Mouse (Mus musculus) lung, postnatal 14 days (tissue): Measurements from ENCODE around the gene Gcgr.
"Not testable (repeated sequence)": the region's sequence is repeated elsewhere in the genome, so short reads cannot be mapped to it uniquely, and the experiment has no call there.

Experiments used
- DNase-seq: peaks from one replicate; pipeline ENCODE4 v3.0.0; 2021

Gcgr gene

GRCm38 (mm10) chr11:120539285-120540014 lies 9.0 kb downstream of the Gcgr start:
- DNase-seq, result peak; percentile 44

GRCm38 (mm10) chr11:120541907-120542306 lies 11.4 kb downstream of the Gcgr start:
- DNase-seq, result peak; percentile 38

- no peak for DNase-seq
Observed at GRCm38 (mm10) chr11:120542376-120542775, 11.9 kb downstream of the Gcgr start.

DNA sequence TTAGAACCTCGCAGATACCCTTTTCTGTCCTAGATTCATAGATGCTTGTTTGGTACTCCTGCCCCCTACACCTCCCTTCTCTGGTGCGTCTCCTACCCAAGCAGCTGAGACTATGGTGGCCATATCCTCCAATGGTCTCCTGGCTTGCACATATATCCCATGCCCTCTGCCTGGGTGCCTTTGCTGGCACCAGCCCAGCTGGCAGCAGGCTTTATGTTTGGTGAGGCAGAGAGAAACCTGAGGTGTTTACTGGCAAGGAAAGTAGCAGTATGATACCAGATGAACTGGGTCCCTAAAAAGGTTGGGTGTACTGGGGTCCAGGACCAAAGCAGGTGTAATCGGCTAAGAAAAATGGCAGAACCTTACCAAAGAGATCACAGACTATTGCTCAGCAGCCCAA lies 15.5 kb downstream of the Gcgr start:
- DNase-seq, result no peak

DNA sequence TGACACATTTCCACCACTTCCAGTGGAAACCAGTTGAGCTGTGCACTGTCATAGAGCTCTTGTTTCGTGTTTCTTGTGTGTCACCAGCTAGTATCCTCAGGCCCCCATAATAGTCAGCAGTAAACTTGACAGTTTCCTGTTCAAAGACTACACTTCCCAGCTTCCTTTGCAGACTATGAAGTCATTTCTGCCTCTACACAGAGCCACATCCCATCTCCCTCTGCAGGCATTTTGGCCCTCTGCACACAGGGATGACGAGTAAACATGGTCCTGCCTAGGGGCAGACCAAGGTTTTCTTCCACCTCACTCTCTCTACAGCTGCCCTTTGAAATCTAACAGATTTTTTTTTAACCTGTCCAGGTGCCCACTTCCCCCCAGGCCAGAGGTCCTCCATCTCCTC lies 17.0 kb downstream of the Gcgr start:
- DNase-seq, result no peak

DNA sequence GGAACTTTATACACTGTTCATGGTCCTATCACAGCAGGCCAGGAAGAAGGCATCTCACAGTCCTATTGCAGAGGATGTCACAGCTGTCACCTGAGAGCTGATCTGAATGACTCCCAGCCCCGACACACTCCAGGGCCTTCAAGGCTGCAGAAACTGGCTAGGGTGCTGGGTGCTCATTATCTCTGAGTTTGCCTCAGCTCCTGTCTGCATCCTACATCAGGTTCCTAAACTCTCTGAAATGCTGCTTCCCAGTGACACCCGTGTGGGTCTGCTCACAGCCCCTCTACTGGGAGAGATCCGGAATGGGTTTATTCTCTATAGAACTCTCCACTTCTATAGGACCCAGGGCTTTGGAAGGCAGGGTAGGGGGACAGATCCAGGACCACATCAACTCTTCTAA lies 17.7 kb downstream of the Gcgr start:
- no peak for DNase-seq

DNA sequence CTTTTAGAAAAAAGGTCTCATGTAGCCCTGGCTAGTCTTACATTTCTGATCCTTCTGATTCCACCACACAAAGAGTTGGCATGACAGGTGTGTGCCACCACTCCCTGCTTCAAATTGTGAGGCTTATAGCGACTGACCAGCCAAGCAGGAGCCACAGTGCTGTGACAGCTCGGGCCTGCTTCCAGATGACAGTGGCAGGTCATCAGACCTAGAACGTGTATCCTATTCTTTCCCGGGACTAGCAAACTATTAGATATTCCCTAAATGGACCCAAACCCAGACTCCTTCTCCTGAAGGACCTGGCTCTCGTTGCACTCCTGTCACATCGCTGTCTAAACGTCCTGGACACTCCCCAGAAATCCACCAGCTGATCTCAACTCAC lies 18.3 kb downstream of the Gcgr start:
- no peak for DNase-seq

GRCm38 (mm10) chr11:120549168-120549945 lies 18.9 kb downstream of the Gcgr start, which contains the start of gene Mcrip1:
Gene Mcrip1 (minus strand): TSS chr11:120549727.
- peak; percentile 97 for DNase-seq

DNA sequence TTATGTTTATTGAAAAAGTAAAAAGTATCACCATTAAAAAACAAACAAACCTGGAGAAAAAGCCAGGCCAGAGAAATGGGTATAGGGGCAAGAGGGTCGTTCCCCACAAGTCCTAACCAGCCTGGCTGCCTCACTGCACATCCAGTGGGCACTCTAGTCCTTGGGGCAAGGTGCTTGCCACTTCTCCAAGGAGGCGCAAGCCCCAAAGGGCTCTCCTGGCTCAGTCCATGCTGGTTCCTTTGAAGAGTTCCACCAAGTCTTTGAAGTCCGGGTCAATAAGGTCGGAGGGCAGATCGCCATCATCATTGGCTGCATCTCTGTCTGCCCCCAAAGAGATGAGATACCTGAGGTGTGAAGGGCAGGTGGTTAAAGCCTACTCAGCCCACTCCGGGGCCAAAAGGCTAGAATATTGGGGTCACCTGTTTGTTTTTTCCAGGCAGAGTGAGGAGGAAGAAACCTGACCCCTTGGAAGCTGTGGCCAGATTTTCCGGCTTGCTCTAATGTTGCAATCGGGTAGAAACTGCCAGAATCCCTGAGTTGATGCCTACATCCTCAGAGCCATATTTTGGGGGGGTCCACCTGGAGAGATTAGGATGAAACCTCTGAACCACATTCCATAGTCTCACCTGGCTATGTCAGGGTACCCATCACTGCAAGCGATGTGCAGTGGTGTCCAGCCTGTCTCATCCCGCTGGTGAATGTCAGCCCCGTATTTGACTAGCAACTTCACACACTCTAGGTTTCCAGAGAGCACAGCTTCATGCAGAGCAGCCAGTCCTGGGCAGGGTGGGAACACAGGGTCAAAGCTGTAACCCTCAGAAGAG lies 19.7 kb downstream of the Gcgr start:
- DNase-seq, result no peak

GRCm38 (mm10) chr11:120550810-120551440 lies 20.4 kb downstream of the Gcgr start, which contains the start of gene Ppp1r27:
Gene Ppp1r27 (minus strand): TSS chr11:120551132.
- DNase-seq, result no peak

DNA sequence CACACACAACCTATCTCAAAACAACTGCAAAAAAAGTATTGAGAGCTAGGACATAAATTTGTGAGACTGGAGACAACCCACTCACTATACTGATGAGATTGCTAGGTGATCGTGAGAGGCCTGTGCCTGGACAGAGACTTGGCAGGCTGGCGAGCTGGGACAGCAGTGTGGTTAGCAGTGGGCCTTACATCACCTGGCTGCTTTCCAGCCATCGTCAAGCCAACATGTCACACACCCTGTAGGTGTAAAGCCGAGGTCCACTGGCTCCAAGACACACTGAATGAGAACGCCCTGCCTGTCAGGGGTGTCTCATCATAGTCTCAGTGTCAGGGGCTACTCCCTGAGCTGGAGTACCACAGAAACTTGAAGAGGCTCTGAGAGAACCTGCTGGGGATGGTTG lies 22.2 kb downstream of the Gcgr start:
- no peak for DNase-seq

GRCm38 (mm10) chr11:120554834-120555233 lies 24.3 kb downstream of the Gcgr start:
- no peak for DNase-seq

- no peak for DNase-seq
Observed at GRCm38 (mm10) chr11:120555260-120555659, 24.8 kb downstream of the Gcgr start.

GRCm38 (mm10) chr11:120558843-120559242 lies 28.3 kb downstream of the Gcgr start:
- DNase-seq, result not testable (repeated sequence)

GRCm38 (mm10) chr11:120560952-120561728 lies 30.6 kb downstream of the Gcgr start:
- no peak for DNase-seq

DNA sequence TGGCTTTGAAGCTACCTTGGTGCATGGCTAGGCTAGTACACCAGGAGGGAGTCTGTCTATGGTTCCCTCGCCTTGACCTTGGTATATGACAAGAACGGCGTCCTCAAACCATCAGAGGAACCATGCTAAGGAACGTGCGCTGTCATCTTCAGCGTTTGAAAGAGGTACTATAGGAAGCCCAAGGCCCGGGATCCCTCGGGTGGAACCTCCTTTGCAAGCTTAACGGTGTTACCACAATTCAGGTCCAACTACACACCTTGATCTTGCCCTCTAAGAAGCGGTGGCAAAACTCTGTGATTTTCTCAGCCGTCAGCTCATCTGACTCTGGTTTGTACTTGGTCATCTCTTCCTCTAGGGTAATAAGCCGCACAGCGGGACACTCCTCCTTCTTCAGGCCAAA lies 32.5 kb downstream of the Gcgr start:
- no peak for DNase-seq

- DNase-seq, result no peak
Observed at GRCm38 (mm10) chr11:120565114-120565513, 34.6 kb downstream of the Gcgr start.

DNA sequence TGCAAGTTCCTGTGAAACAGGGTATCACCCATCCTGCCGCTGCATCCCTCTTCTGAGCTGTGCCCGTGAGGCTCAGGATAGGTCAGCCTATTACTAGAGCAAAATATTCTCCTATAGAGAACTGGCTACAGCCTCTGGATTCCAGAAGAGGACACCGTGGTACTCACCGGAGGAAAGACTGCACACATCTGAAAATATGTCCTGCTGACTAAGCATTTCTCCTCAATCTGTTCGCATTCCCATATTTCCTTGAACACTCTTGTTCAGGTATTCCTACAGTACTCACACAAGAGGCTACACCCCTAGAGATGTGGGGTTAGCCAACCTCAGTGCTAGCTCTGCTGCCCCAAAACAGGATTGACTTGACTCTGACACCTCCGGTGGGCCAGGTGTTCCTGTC lies 37.8 kb downstream of the Gcgr start:
- no peak for DNase-seq

DNA sequence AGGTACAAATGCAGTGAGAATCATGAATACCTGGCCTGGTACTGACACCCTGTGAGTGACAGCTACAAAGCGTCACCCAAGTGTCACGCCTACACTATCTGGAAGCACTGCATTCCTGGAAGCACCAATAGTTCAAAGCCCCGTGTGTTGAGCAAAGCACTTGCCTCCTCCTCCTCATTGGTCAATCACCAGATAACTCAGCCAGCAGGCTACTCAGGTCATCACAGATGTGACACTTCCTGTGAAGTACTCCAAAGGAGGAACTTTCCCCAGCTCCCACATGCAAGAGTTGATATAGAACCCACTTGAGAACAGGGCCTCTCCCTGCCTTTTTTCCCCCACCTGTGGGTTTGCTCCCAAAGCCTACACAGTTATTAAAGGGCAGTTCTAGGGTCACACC lies 40.6 kb downstream of the Gcgr start:
- DNase-seq, result no peak

GRCm38 (mm10) chr11:120571754-120572416 lies 41.4 kb downstream of the Gcgr start:
- DNase-seq, result no peak

GRCm38 (mm10) chr11:120572417-120572751 lies 41.9 kb downstream of the Gcgr start:
- DNase-seq, result no peak
